Mouse (Mus musculus) heart, postnatal 25 days (tissue): ENCODE data around the gene Ipo4. TPM values are rescaled to one million over a fixed set of nuclear protein-coding genes. Genes with fewer than 3 reads are reported as not detected.

Experiments used
- DNase-seq: peaks from one replicate; pipeline ENCODE4 v3.0.0; 2022; ENCODE audit warnings: low spot score
- intact Hi-C: fragments of 180-260 bp; cut with DNase I; formaldehyde crosslinking; loops from one replicate; pipeline ENCODE4 v1.15.1; 2025
- total RNA-seq, 2 experiments: library from RNA; stranded (reverse); gene quantifications; 2 replicates each; pipeline ENCODE4 v1.2.3; 2021

Ipo4 gene
- total RNA-seq, 2 experiments from 2014 or later: 51.1 to 57.0 TPM

DNA sequence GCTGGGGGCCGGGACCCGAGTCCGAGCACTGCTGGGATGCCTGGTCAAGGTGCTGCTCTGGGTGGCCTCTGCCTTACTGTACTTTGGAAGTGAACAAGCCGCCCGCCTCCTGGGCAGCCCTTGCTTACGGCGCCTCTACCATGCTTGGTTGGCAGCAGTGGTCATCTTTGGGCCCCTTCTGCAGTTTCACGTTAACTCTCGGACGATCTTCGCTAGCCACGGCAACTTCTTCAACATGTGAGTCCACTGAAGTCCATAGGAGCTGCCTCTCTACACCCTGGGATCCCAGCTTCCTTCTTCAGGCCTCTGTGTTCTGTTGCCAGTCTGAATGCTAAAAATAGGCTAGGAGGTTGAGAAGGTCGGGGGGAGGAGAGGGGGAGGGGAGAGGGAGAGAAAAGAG lies 60.0 kb downstream of the Ipo4 start:
- DNase-seq: no peak
- intact Hi-C loops: no loop called here

Other genes with a start within 250 kb of the Ipo4 start
- 100 to 1,000 TPM in 1 of 2 experiments, 10 to 100 TPM in 1; 99.7 to 119 TPM for gene Dhrs4, start 157.2 kb downstream of the Ipo4 start, total RNA-seq
- gene Carmil3, start 145.3 kb downstream of the Ipo4 start, total RNA-seq: 1 to 10 TPM; 2.3 to 2.4 TPM
- gene Cpne6, start 125.5 kb downstream of the Ipo4 start, total RNA-seq: not detected
- gene Nrl, start 111.0 kb downstream of the Ipo4 start, total RNA-seq: under 1 TPM in 1 of 2 experiments, not detected in 1; 0.18 TPM
- 10 to 100 TPM; 11.7 to 14.3 TPM for gene Pck2, start 95.7 kb downstream of the Ipo4 start, total RNA-seq
- gene Dcaf11, start 76.0 kb downstream of the Ipo4 start, total RNA-seq: 100 to 1,000 TPM; 129 to 130 TPM
- gene A730061H03Rik, start 75.6 kb downstream of the Ipo4 start, total RNA-seq: under 1 TPM in 1 of 2 experiments, not detected in 1; 0.83 TPM
- 100 to 1,000 TPM; 192 to 214 TPM for gene Fitm1, start 60.3 kb downstream of the Ipo4 start, total RNA-seq
- gene Psme1, start 57.8 kb downstream of the Ipo4 start, total RNA-seq: 100 to 1,000 TPM; 249 to 283 TPM
- gene Emc9, start 50.7 kb downstream of the Ipo4 start, total RNA-seq: 10 to 100 TPM; 56.0 to 58.1 TPM
- 100 to 1,000 TPM in 1 of 2 experiments, 10 to 100 TPM in 1; 93.4 to 101 TPM for gene Psme2, start 44.8 kb downstream of the Ipo4 start, total RNA-seq
- 10 to 100 TPM; 25.7 to 31.3 TPM for gene Rnf31, start 44.2 kb downstream of the Ipo4 start, total RNA-seq
- 10 to 100 TPM; 10.1 to 11.8 TPM for gene Irf9, start 32.4 kb downstream of the Ipo4 start, total RNA-seq
- under 1 TPM; 0.23 to 0.36 TPM for gene Rec8, start 17.9 kb downstream of the Ipo4 start, total RNA-seq
- gene Gm49378, start 1.9 kb upstream of the Ipo4 start, total RNA-seq: 1 to 10 TPM; 3.0 to 3.4 TPM
- 10 to 100 TPM; 39.0 to 43.8 TPM for gene Tm9sf1, start 7.8 kb upstream of the Ipo4 start, total RNA-seq
- under 1 TPM; 0.56 to 0.60 TPM for gene Tssk4, start 14.2 kb upstream of the Ipo4 start, total RNA-seq
- gene Mdp1, start 24.6 kb upstream of the Ipo4 start, total RNA-seq: 10 to 100 TPM; 53.0 to 53.4 TPM
- 10 to 100 TPM in 1 of 2 experiments, 1 to 10 TPM in 1; 8.9 to 11.2 TPM for gene Gmpr2, start 36.0 kb upstream of the Ipo4 start, total RNA-seq
- gene Nedd8, start 36.2 kb upstream of the Ipo4 start, total RNA-seq: 100 to 1,000 TPM; 252 to 263 TPM
- gene Tinf2, start 45.9 kb upstream of the Ipo4 start, total RNA-seq: 10 to 100 TPM; 10.0 to 10.7 TPM
- under 1 TPM; 0.18 to 0.36 TPM for gene Tgm1, start 78.0 kb upstream of the Ipo4 start, total RNA-seq
- gene Rabggta, start 86.3 kb upstream of the Ipo4 start, total RNA-seq: 10 to 100 TPM; 13.0 to 13.4 TPM
- 10 to 100 TPM; 43.7 to 47.0 TPM for gene Dhrs1, start 109.7 kb upstream of the Ipo4 start, total RNA-seq
- gene Nop9, start 109.7 kb upstream of the Ipo4 start, total RNA-seq: 10 to 100 TPM in 1 of 2 experiments, 1 to 10 TPM in 1; 7.8 to 11.1 TPM
- gene Cideb, start 122.5 kb upstream of the Ipo4 start, total RNA-seq: under 1 TPM; 0.56 to 0.83 TPM
- gene Ltb4r2, start 125.5 kb upstream of the Ipo4 start, total RNA-seq: under 1 TPM; 0.06 to 0.13 TPM
- under 1 TPM in 1 of 2 experiments, not detected in 1; 0.18 TPM for gene Ltb4r1, start 130.0 kb upstream of the Ipo4 start, total RNA-seq
- gene Adcy4, start 148.1 kb upstream of the Ipo4 start, total RNA-seq: 10 to 100 TPM; 18.2 to 23.8 TPM
- 1 to 10 TPM; 2.3 to 3.4 TPM for gene Ripk3, start 152.9 kb upstream of the Ipo4 start, total RNA-seq
- 1 to 10 TPM; 3.9 to 5.5 TPM for gene Nfatc4, start 187.2 kb upstream of the Ipo4 start, total RNA-seq
- gene Nynrin, start 218.1 kb upstream of the Ipo4 start, total RNA-seq: 1 to 10 TPM; 8.2 to 9.7 TPM
- under 1 TPM in 1 of 2 experiments, not detected in 1; 0.14 TPM for gene Cbln3, start 248.4 kb upstream of the Ipo4 start, total RNA-seq
- gene Khnyn, start 249.0 kb upstream of the Ipo4 start, total RNA-seq: 10 to 100 TPM; 11.6 to 13.5 TPM